Mouse (Mus musculus): ENCODE results near the gene Tnrc6b.

DNA sequence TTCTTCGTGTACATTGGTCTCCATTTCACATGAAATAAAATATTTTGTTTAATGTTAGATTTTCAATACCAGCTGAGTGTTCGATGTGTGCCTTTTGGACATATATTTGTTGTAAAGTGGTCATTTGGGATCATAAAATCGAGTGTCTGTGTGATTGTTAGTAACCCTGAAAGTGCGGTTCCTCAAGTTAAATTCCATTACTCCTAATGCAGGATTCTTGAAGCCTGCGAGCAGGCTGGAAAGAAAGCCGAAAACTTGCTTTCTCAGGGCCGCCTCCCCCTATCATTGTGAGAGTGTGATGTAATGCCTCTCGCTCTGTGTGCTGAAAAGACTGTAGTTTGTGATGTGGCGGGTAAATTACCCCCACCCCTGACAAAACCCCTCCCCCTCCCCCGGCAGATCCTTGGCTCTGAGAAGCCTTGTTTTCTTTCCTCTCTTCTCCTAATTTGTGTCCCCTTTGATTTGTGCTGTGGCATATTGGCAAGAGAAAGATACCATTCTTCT, 88.6 kb downstream of the Tnrc6b start:
- TF ChIP-seq MYOD1 (IDR thresholded peaks at IDR 0.05; ENCODE audit: control insufficient read depth in 1 of 3, insufficient read length in 2 of 3, low read depth in 2 of 3) (no peak), TCF12 (IDR thresholded peaks at IDR 0.05; ENCODE audit: insufficient read depth, poor library complexity, severe bottlenecking) (no peak), POLR2A (IDR thresholded peaks at IDR 0.05; ENCODE audit: insufficient read length, low read depth) (no peak), CEBPB (IDR thresholded peaks at IDR 0.05; ENCODE audit: insufficient read depth, poor library complexity, severe bottlenecking) (0 out of 2 replicates have a peak, but pooled peaks have one; percentile 15), MYOG (IDR thresholded peaks at IDR 0.05; ENCODE audit: control insufficient read depth in 1 of 3, insufficient read depth in 1 of 3, insufficient read length in 2 of 3, low read depth in 2 of 3) (no peak), E2F4 (IDR thresholded peaks at IDR 0.05; ENCODE audit: insufficient read depth) (no peak)
